Mouse (Mus musculus) olfactory bulb, adult 2 months (tissue): ENCODE data around the gene Adamts9. TPM values are rescaled to one million over a fixed set of nuclear protein-coding genes. Genes with fewer than 3 reads are reported as not detected.

Experiments
- H3K27ac ChIP-seq: fragments of 200-500 bp; 2 replicates; pipeline ENCODE4 v1.5.1; 2012; ENCODE audit warnings: low read depth, low read length; ENCODE audit not compliant: insufficient read depth
- H3K4me1 ChIP-seq: fragments of 200-500 bp; 2 replicates; pipeline ENCODE4 v1.6.1; 2012; ENCODE audit warnings: low read length; ENCODE audit not compliant: control insufficient read depth, insufficient read depth
- H3K4me3 ChIP-seq: fragments of 200-500 bp; 2 replicates; pipeline ENCODE4 v1.5.1; 2012; ENCODE audit warnings: mild to moderate bottlenecking, low read depth, low read length, moderate library complexity; ENCODE audit not compliant: insufficient read depth
- CTCF ChIP-seq: fragments of 200-500 bp; IDR thresholded peaks from 2 replicates; pipeline ENCODE4 v1.5.1; 2012; ENCODE audit warnings: low read depth, mild to moderate bottlenecking, low read length, moderate library complexity; ENCODE audit not compliant: insufficient read depth
- POLR2A ChIP-seq: fragments of 200-500 bp; IDR thresholded peaks from 2 replicates; pipeline ENCODE4 v1.6.1; 2012; ENCODE audit warnings: mild to moderate bottlenecking, low read depth, low read length, moderate library complexity; ENCODE audit not compliant: insufficient read depth
- WGBS: fragments of 180-500 bp; shearing (Covaris S2); methylation state at CpG from one replicate; pipeline ENCODE4 v1.1.7; 2018; 5-methylcytosine and 5-hydroxymethylcytosine counted together
- polyA plus RNA-seq: library from polyadenylated mRNA; stranded (reverse); fragments of >200 nt; gene quantifications from 2 replicates; pipeline ENCODE4 v1.2.4, GENCODE M21; 2012; ENCODE audit warnings: low replicate concordance; ENCODE audit not compliant: missing spikeins, insufficient read depth, insufficient read length

Adamts9 gene
- polyA plus RNA-seq, 1 experiment: not detected

GRCm38 (mm10) chr6:92941281-92941731 lies 2.0 kb downstream of the Adamts9 start:
- WGBS: under 1% methylated on average over 21 of the region's 21 CpGs
- Histone ChIP-seq H3K27ac (no peak overlapping the region), H3K4me1 (peaks cover 21% of the 10 kb centered on the region), H3K4me3 (peak overlapping the region; percentile 50)
- TF ChIP-seq CTCF (peak; percentile 38; the same call in 1 of the 2 replicates), POLR2A (no peak)

- H3K27ac ChIP-seq: peak overlapping the region; percentile 56
- 5% methylated on average over 37 of the region's 37 CpGs for WGBS
- TF ChIP-seq CTCF (no peak), POLR2A (no peak)
- H3K4me1 ChIP-seq: peaks cover 21% of the 10 kb centered on the region
- H3K4me3 ChIP-seq: peak overlapping the region; percentile 50
These were observed 2.8 kb downstream of the Adamts9 start for GRCm38 (mm10) chr6:92940191-92941131.

- H3K4me3 ChIP-seq: no peak overlapping the region
- no peak overlapping the region for H3K27ac ChIP-seq
- H3K4me1 ChIP-seq: no peaks in the 10 kb centered on the region
- TF ChIP-seq POLR2A: no peak
- no peak for TF ChIP-seq CTCF
- WGBS: 95% methylated on average over 5 of the region's 5 CpGs
These were observed 15.0 kb downstream of the Adamts9 start for GRCm38 (mm10) chr6:92928261-92928660.

GRCm38 (mm10) chr6:92924536-92924935 lies 18.8 kb downstream of the Adamts9 start:
- 51% methylated on average over 8 of the region's 8 CpGs for WGBS
- no peak overlapping the region for H3K4me3 ChIP-seq
- H3K27ac ChIP-seq: no peak overlapping the region
- TF ChIP-seq CTCF (no peak), POLR2A (no peak)
- H3K4me1 ChIP-seq: no peaks in the 10 kb centered on the region

GRCm38 (mm10) chr6:92921843-92922242 lies 21.4 kb downstream of the Adamts9 start:
- Histone ChIP-seq H3K27ac (no peak overlapping the region), H3K4me1 (no peaks in the 10 kb centered on the region), H3K4me3 (no peak overlapping the region)
- 41% methylated on average over 4 of the region's 4 CpGs for WGBS
- TF ChIP-seq POLR2A: no peak
- no peak for TF ChIP-seq CTCF

- TF ChIP-seq POLR2A (no peak), CTCF (no peak)
- H3K4me3 ChIP-seq: no peak overlapping the region
- no peaks in the 10 kb centered on the region for H3K4me1 ChIP-seq
- no peak overlapping the region for H3K27ac ChIP-seq
- WGBS: 80% methylated on average over 10 of the region's 10 CpGs
These were observed 22.2 kb downstream of the Adamts9 start for GRCm38 (mm10) chr6:92920938-92921689.

GRCm38 (mm10) chr6:92910611-92911010 lies 32.7 kb downstream of the Adamts9 start:
- Histone ChIP-seq H3K27ac (no peak overlapping the region), H3K4me1 (peaks cover 3% of the 10 kb centered on the region; the same call in 1 of the 2 replicates), H3K4me3 (no peak overlapping the region)
- 85% methylated on average over 3 of the region's 3 CpGs for WGBS
- TF ChIP-seq POLR2A: no peak
- no peak for TF ChIP-seq CTCF

- no peak overlapping the region for H3K4me3 ChIP-seq
- no peak overlapping the region for H3K27ac ChIP-seq
- TF ChIP-seq CTCF (no peak), POLR2A (no peak)
- H3K4me1 ChIP-seq: peaks cover 3% of the 10 kb centered on the region; the same call in 1 of the 2 replicates
- 51% methylated on average over 8 of the region's 8 CpGs for WGBS
These were observed 33.9 kb downstream of the Adamts9 start for GRCm38 (mm10) chr6:92909361-92909760.

GRCm38 (mm10) chr6:92905922-92906321 lies 37.4 kb downstream of the Adamts9 start:
- 67% methylated on average over 5 of the region's 5 CpGs for WGBS
- TF ChIP-seq POLR2A: no peak
- TF ChIP-seq CTCF: no peak

More at GRCm38 (mm10) chr6:92905922-92906321, 37.4 kb downstream of the Adamts9 start:
- Histone ChIP-seq H3K4me3 (no peak overlapping the region), H3K4me1 (peaks cover 3% of the 10 kb centered on the region; the same call in 1 of the 2 replicates), H3K27ac (no peak overlapping the region)
